Mouse (Mus musculus) midbrain, embryonic 11.5 days (tissue): Measurements from ENCODE around the gene Slc35f3. TPM values are rescaled to one million over a fixed set of nuclear protein-coding genes. Genes with fewer than 3 reads are reported as not detected.

ENCODE experiments used
- polyA plus RNA-seq: library from polyadenylated mRNA; unstranded; fragments of >200 nt; fragmentation: Nextera tagmentation; extraction: Ambion mirVana; gene quantifications from 2 replicates; pipeline ENCODE4 v1.2.1, GENCODE M21; 2014

Gene Slc35f3
- polyA plus RNA-seq, 1 experiment from 2014 or later, result not detected

Other genes with a start within 250 kb of the Slc35f3 start
- gene Coa6, start 124.0 kb downstream of the Slc35f3 start, polyA plus RNA-seq, result 50.1 and 51.5 TPM in 2 replicates
- gene Tarbp1, start 176.5 kb downstream of the Slc35f3 start, polyA plus RNA-seq, result 2.2 TPM in 2 replicates